Mouse (Mus musculus) myocyte (in vitro differentiated cells): ENCODE results near the gene Wwox. TPM values are rescaled to one million over a fixed set of nuclear protein-coding genes. Genes with fewer than 3 reads are reported as not detected.
A peak's percentile ranks its signal among the peaks of the same experiment; 100 is the strongest.

Source experiments
- H3K27me3 ChIP-seq: one replicate; pipeline ENCODE4 v1.6.1; 2011; ENCODE audit not compliant: control insufficient read depth, insufficient read depth, insufficient read length
- H3K36me3 ChIP-seq: one replicate; pipeline ENCODE4 v1.6.1; 2011; ENCODE audit not compliant: control insufficient read depth, insufficient read depth
- H3K4me2 ChIP-seq: one replicate; pipeline ENCODE4 v1.6.1; 2011; ENCODE audit warnings: low read depth, control low read depth
- H3K4me3 ChIP-seq: one replicate; pipeline ENCODE4 v1.5.1; 2011; ENCODE audit warnings: mild to moderate bottlenecking, control low read depth, moderate library complexity
- H3K79me2 ChIP-seq: one replicate; pipeline ENCODE4 v1.6.1; 2011; ENCODE audit not compliant: control insufficient read depth, insufficient read depth
- H3ac ChIP-seq: one replicate; pipeline ENCODE4 v1.6.1; 2011; ENCODE audit not compliant: control insufficient read depth, insufficient read length
- CEBPB ChIP-seq: IDR thresholded peaks from 2 replicates; pipeline ENCODE4 v1.6.1; 2011; ENCODE audit warnings: mild to moderate bottlenecking, moderate library complexity; ENCODE audit not compliant: poor library complexity, insufficient read depth, severe bottlenecking
- E2F4 ChIP-seq: IDR thresholded peaks from one replicate; pipeline ENCODE4 v1.6.1; 2011; ENCODE audit warnings: mild to moderate bottlenecking, control low read depth, moderate library complexity; ENCODE audit not compliant: insufficient read depth
- MAX ChIP-seq: IDR thresholded peaks from one replicate; pipeline ENCODE4 v1.6.1; 2011; ENCODE audit warnings: low read depth, mild to moderate bottlenecking, control low read depth
- MYOD1 ChIP-seq, 3 experiments: IDR thresholded peaks; one replicate each; pipeline ENCODE4 v1.6.1; 2011; ENCODE audit warnings: control low read depth in 2 of 3, low read depth in 2 of 3, mild to moderate bottlenecking in 2 of 3, moderate library complexity in 1 of 3; ENCODE audit not compliant: insufficient read length in 2 of 3, control insufficient read depth in 1 of 3
- MYOG ChIP-seq, 3 experiments: IDR thresholded peaks; one replicate each; pipeline ENCODE4 v1.6.1; 2011; ENCODE audit warnings: control low read depth in 2 of 3, low read depth in 2 of 3, mild to moderate bottlenecking in 2 of 3; ENCODE audit not compliant: insufficient read length in 2 of 3, control insufficient read depth in 1 of 3, insufficient read depth in 1 of 3
- POLR2A ChIP-seq: IDR thresholded peaks from one replicate; pipeline ENCODE4 v1.6.1; 2011; ENCODE audit warnings: low read depth, mild to moderate bottlenecking, control low read depth, moderate library complexity; ENCODE audit not compliant: insufficient read length
- POLR2AphosphoS2 ChIP-seq: IDR thresholded peaks from one replicate; pipeline ENCODE4 v1.6.1; 2011; ENCODE audit warnings: low read depth, control low read depth; ENCODE audit not compliant: insufficient read length
- REST ChIP-seq: IDR thresholded peaks from one replicate; pipeline ENCODE4 v1.6.1; 2011; ENCODE audit warnings: mild to moderate bottlenecking, control low read depth, moderate library complexity; ENCODE audit not compliant: insufficient read depth, insufficient read length
- SRF ChIP-seq: IDR thresholded peaks from one replicate; pipeline ENCODE4 v1.6.1; 2011; ENCODE audit warnings: low read depth; ENCODE audit not compliant: control insufficient read depth, insufficient read length
- TCF12 ChIP-seq: IDR thresholded peaks from one replicate; pipeline ENCODE4 v1.6.1; 2011; ENCODE audit warnings: mild to moderate bottlenecking, control low read depth; ENCODE audit not compliant: poor library complexity, insufficient read depth, severe bottlenecking
- TCF3 ChIP-seq: IDR thresholded peaks from one replicate; pipeline ENCODE4 v1.6.1; 2011; ENCODE audit warnings: low read depth, control low read depth; ENCODE audit not compliant: insufficient read length
- USF1 ChIP-seq: IDR thresholded peaks from one replicate; pipeline ENCODE4 v1.6.1; 2011; ENCODE audit warnings: low read depth, mild to moderate bottlenecking, control low read depth, moderate library complexity
- polyA plus RNA-seq: library from polyadenylated mRNA; unstranded; fragments of >200 nt; fragmentation: generic; extraction: Trizol; gene quantifications from one replicate; pipeline ENCODE4 v1.2.1, GENCODE M21; 2012; ENCODE audit warnings: missing spikeins

The Wwox gene
- polyA plus RNA-seq, 1 experiment, result 8.6 TPM

GRCm38 (mm10) chr8:114421544-114421943 is 17.9 kb upstream of the Wwox start:
- Histone ChIP-seq H3ac (no peak overlapping the region), H3K36me3 (no peaks in the 10 kb centered on the region), H3K4me3 (no peak overlapping the region), H3K4me2 (no peak overlapping the region), H3K79me2 (no peaks in the 10 kb centered on the region), H3K27me3 (no peaks in the 10 kb centered on the region)
- TF ChIP-seq MAX (no peak), MYOD1 (IDR thresholded peaks at IDR 0.05; ENCODE audit: control insufficient read depth in 1 of 3, insufficient read length in 2 of 3, low read depth in 2 of 3) (peak in 1 of 3 experiments; percentile 32), CEBPB (no peak)

- no peak overlapping the region for H3K4me3 ChIP-seq
- H3K27me3 ChIP-seq, result no peaks in the 10 kb centered on the region
- no peaks in the 10 kb centered on the region for H3K36me3 ChIP-seq
- TF ChIP-seq REST (no peak), MYOG (IDR thresholded peaks at IDR 0.05; ENCODE audit: control insufficient read depth in 1 of 3, insufficient read depth in 1 of 3, insufficient read length in 2 of 3, low read depth in 2 of 3) (no peak), MYOD1 (IDR thresholded peaks at IDR 0.05; ENCODE audit: control insufficient read depth in 1 of 3, insufficient read length in 2 of 3, low read depth in 2 of 3) (no peak), POLR2AphosphoS2 (no peak), USF1 (no peak), TCF12 (no peak), E2F4 (no peak), CEBPB (no peak), MAX (no peak), SRF (no peak), POLR2A (no peak), TCF3 (no peak)
- no peaks in the 10 kb centered on the region for H3K79me2 ChIP-seq
- peak overlapping the region; percentile 69 for H3K4me2 ChIP-seq
- H3ac ChIP-seq, result no peak overlapping the region
Observed at GRCm38 (mm10) chr8:114438236-114438635, 1.2 kb upstream of the Wwox start.

DNA sequence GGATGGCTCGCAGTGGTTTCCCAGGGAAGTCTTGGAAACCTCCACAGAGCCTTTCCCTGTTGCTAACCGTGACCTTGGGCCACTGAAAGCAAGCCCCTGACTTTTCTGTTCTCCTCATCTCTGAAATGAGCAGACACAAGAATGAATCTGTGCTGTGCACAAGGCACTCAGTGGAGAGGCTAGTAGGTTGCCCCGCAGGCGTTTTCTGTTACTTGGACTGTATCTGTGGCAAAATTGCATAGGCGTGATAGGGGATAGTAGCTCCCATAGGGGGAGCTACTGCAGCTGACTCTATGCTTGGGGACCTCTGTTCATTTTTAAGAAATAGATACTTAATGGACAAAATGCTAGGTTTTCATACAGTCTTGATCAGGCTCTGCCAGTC is 742 bp downstream of the Wwox start:
- H3K4me3 ChIP-seq, result peak overlapping the region; percentile 38
- TF ChIP-seq CEBPB (no peak), E2F4 (no peak), USF1 (no peak), MYOD1 (IDR thresholded peaks at IDR 0.05; ENCODE audit: control insufficient read depth in 1 of 3, insufficient read length in 2 of 3, low read depth in 2 of 3) (no peak), MYOG (IDR thresholded peaks at IDR 0.05; ENCODE audit: control insufficient read depth in 1 of 3, insufficient read depth in 1 of 3, insufficient read length in 2 of 3, low read depth in 2 of 3) (no peak), SRF (no peak), TCF12 (no peak)
- H3K27me3 ChIP-seq, result no peaks in the 10 kb centered on the region
- H3ac ChIP-seq, result peak overlapping the region; percentile 49
- H3K4me2 ChIP-seq, result peak overlapping the region; percentile 93
- no peaks in the 10 kb centered on the region for H3K36me3 ChIP-seq
- H3K79me2 ChIP-seq, result no peaks in the 10 kb centered on the region

DNA sequence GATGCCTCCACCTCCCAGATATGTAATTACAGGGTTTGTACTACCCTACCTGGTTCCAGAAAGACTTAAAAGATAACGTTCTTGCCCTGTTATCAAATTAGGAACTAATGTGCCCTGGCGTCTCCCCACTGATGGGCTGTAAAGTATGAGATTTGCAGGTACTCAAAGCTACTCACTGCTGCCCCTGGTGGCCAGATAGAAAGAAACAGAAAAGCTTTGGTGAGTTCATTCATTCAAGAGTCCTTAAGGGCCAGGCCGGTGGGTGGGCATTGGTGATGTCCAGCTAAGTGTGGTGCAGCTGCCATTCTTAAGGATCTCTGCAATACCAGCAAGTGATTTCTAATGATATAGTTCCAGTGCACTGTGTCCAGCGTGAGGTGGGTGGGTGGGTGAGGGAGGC is 2.2 kb downstream of the Wwox start:
- no peak overlapping the region for H3ac ChIP-seq
- no peaks in the 10 kb centered on the region for H3K79me2 ChIP-seq
- H3K27me3 ChIP-seq, result no peaks in the 10 kb centered on the region
- H3K36me3 ChIP-seq, result no peaks in the 10 kb centered on the region
- H3K4me2 ChIP-seq, result no peak overlapping the region
- H3K4me3 ChIP-seq, result no peak overlapping the region
- TF ChIP-seq MAX (no peak), TCF3 (no peak), CEBPB (no peak), TCF12 (no peak), POLR2AphosphoS2 (no peak), USF1 (no peak)

DNA sequence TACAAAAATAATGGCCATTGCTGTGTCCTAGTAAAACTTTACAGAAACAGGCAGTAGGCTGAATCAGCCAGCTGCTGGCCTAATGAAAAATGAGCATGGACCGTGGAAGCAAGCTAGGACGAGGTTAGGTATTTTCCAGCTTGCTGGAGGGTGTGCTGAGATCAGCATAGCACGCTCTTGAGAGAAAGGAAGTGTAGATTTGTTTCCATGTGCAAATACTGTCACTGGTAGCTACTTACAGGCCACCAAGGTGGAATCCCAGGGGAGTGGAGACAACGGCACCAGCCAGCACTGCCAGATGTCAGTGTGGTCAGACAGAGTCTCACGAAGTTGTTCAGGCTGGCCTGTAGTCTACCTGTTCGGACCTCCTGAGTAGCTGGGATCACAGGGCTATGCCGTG is 7.4 kb downstream of the Wwox start:
- TF ChIP-seq TCF3 (no peak), MAX (no peak), MYOD1 (IDR thresholded peaks at IDR 0.05; ENCODE audit: control insufficient read depth in 1 of 3, insufficient read length in 2 of 3, low read depth in 2 of 3) (no peak), POLR2AphosphoS2 (no peak), REST (no peak), POLR2A (no peak), MYOG (IDR thresholded peaks at IDR 0.05; ENCODE audit: control insufficient read depth in 1 of 3, insufficient read depth in 1 of 3, insufficient read length in 2 of 3, low read depth in 2 of 3) (no peak), CEBPB (no peak), SRF (no peak), E2F4 (no peak)
- Histone ChIP-seq H3K79me2 (no peaks in the 10 kb centered on the region), H3K36me3 (no peaks in the 10 kb centered on the region), H3K27me3 (no peaks in the 10 kb centered on the region), H3ac (no peak overlapping the region), H3K4me2 (no peak overlapping the region), H3K4me3 (no peak overlapping the region)
